Mouse (Mus musculus) activated CD4-positive, CD25-positive, alpha-beta regulatory T cell, adult 9 weeks (primary cell): ENCODE data around the gene Cts8. TPM values are rescaled to one million over a fixed set of nuclear protein-coding genes. Genes with fewer than 3 reads are reported as not detected.

Experiments used
- polyA plus RNA-seq: library from polyadenylated mRNA; unstranded; fragments of 100-300 nt; shearing (Covaris generic); gene quantifications from one replicate; pipeline ENCODE4 v1.2.1, GENCODE M21; 2017

Gene Cts8
- not detected for polyA plus RNA-seq

DNA sequence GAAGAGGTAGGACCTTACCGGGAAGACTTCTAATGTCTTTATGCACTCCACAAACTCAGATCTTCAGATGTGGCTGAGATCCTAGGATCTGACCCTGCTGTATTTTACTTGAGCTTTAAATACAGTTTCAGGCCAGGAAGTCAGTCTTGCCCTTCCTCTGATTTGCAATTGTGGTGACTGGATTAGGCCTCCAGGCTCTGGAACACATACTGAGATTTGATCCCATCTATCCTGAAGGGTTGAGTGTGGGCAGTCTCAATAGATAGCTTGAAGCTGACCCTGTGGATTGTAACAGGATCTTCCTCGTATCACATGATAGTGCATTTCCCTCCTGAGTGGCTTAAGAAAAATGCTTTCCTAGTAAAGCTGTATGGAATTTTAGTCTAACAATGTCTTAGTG, at the start of gene Cts8:
Gene Cts8 (minus strand): TSS at position 101 of the 400 bp plus-strand sequence.

GRCm38 (mm10) chr13:61288739-61289138, 33.6 kb upstream of the Cts8 start, which contains the start of gene Gm49398:
TSS of gene Gm49398 (minus strand) at chr13:61288839.

DNA sequence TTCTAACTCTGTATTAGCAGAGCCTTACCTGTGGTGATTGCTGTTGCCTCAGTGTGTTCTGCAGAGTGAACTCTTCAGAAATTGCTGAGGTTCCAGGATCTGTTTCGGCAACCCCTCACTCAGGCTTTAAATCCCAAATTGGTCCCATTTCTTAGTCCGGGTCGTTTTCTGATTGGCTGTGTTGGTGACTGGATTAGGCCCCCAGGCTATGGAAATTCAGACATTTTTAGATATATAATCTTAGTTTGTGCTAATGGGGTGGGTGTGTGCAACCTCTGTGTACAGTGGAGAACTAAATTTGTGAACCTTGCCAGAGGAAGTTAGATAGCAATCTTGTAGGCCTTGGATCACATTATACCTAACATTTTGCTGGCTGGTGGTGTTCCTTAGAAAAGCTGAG, 51.8 kb downstream of the Cts8 start, which contains the start of gene Cts6:
Gene Cts6 (minus strand): TSS at position 101 of the 400 bp plus-strand sequence.

Other genes with a start within 250 kb of the Cts8 start
- gene Ctsj, start 249.4 kb downstream of the Cts8 start, polyA plus RNA-seq, result not detected
- gene Ctsq, start 214.7 kb downstream of the Cts8 start, polyA plus RNA-seq, result not detected
- not detected for gene Ctsr, start 91.1 kb downstream of the Cts8 start, polyA plus RNA-seq
- not detected for gene Cts6, start 51.9 kb downstream of the Cts8 start, polyA plus RNA-seq
- gene Gm49398, start 33.5 kb upstream of the Cts8 start, polyA plus RNA-seq, result not detected
- gene Cts7, start 102.8 kb upstream of the Cts8 start, polyA plus RNA-seq, result not detected